25 mouse cellular contexts compared by ENCODE assay signal in the genomic region with DNA sequence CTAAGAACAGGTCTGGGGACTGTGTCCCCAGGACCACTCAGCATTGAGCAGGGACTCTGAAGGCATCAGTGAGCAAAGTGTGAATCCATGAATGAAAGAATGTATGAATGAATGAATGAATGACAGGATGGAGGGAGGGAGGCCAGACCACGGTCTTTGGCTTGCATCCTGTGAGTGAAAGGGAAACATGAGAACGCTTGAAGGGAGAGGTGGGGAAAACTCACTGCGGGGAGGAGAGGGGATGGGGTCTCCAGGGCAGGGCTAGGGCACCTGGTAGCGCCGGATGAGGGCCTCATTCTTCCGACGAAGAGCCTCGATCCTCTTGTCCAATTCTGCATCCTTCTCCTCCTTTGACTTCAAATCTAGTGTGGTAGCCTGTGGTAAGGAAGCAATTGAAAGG. TPM values are rescaled to one million over a fixed set of nuclear protein-coding genes. Genes with fewer than 3 reads are reported as not detected.
"Had no signal": no experiment of that assay in that cellular context is flagged by ENCODE, and none has a peak within 500 bp of the region (broad histone marks: within the 10 kb centered on the region; RNA-seq: fewer than 3 reads in every experiment).

No protein-coding gene starts in this region.

- H3K4me2 ChIP-seq: heart, embryonic 12.5 days; hindbrain, embryonic 12.5 days; hindbrain, embryonic 14.5 days; limb, embryonic 13.5 days had no signal

- H3K9me3 ChIP-seq: heart, embryonic 10.5 days; heart, embryonic 12.5 days; hindbrain, embryonic 10.5 days; hindbrain, embryonic 12.5 days; intestine, embryonic 15.5 days; limb, embryonic 13.5 days; limb, embryonic 15.5 days had no signal

- DNase-seq: gastrocnemius, adult 2 months; gastrocnemius, postnatal 10 days; gastrocnemius, postnatal 25 days; heart, postnatal 10 days; heart, postnatal 4 days; kidney, adult 18-20 months; kidney, adult 9 months; kidney, postnatal 10 days; kidney, postnatal 4 days; layer of hippocampus, postnatal 36 days; left cerebral cortex, postnatal 4 days had no signal

- H3K4me3 ChIP-seq: gastrocnemius, adult 2 months; heart, embryonic 10.5 days; heart, embryonic 12.5 days; hindbrain, embryonic 10.5 days; hindbrain, embryonic 12.5 days; layer of hippocampus, adult 2 months; limb, embryonic 13.5 days had no signal

- H3K9ac ChIP-seq: heart, embryonic 12.5 days; hindbrain, embryonic 12.5 days; hindbrain, embryonic 14.5 days; intestine, embryonic 15.5 days; limb, embryonic 13.5 days; limb, embryonic 15.5 days; liver, embryonic 14.5 days had no signal

- ATAC-seq: hindbrain, embryonic 16.5 days; inflammation-experienced regulatory T-cells, adult 6 months; intestine, embryonic 15.5 days; intestine, postnatal 0 days had no signal

- H3K27me3 ChIP-seq: heart, embryonic 12.5 days; hindbrain, embryonic 12.5 days; intestine, embryonic 15.5 days; limb, embryonic 13.5 days; limb, embryonic 15.5 days had no signal

- H3K27ac ChIP-seq: heart, embryonic 10.5 days; hindbrain, embryonic 10.5 days; hindbrain, embryonic 12.5 days; hindbrain, embryonic 14.5 days; layer of hippocampus, adult 2 months; limb, embryonic 13.5 days; liver, embryonic 14.5 days had no signal

RNA-seq across cellular contexts. Expression of a gene that starts 40.0 kb away (rescaled TPM):
- polyA plus RNA-seq: hindbrain, embryonic 10.5 days; hindbrain, embryonic 12.5 days; hindbrain, embryonic 14.5 days; limb, embryonic 11.5 days had no signal
